Mouse (Mus musculus) lung, adult 2 months (tissue): ENCODE measurements at regions not wholly inside any gene's neighbourhood (a gene's known extent, or its start where the extent isn't known, plus 50 kb on each side); places are given as distances from the start of the nearest gene placed in this dataset.

Experiments used
- CTCF ChIP-seq: fragments of 200-500 bp; IDR thresholded peaks from 2 replicates; pipeline ENCODE4 v1.5.1; 2011; ENCODE audit warnings: mild to moderate bottlenecking, low read length, control low read depth; ENCODE audit not compliant: insufficient read depth
- POLR2A ChIP-seq: fragments of 200-500 bp; IDR thresholded peaks from 2 replicates; pipeline ENCODE4 v1.6.1; 2011; ENCODE audit warnings: low read depth, mild to moderate bottlenecking, control low read depth, low read length, borderline replicate concordance; ENCODE audit errors: extremely low read depth

GRCm38 (mm10) chr4:10031764-10032163 lies 842.5 kb upstream of the 2610301B20Rik start:
- TF ChIP-seq POLR2A: no peak
- TF ChIP-seq CTCF: no peak
